Mouse (Mus musculus): ENCODE data around the gene Rarb.

DNA sequence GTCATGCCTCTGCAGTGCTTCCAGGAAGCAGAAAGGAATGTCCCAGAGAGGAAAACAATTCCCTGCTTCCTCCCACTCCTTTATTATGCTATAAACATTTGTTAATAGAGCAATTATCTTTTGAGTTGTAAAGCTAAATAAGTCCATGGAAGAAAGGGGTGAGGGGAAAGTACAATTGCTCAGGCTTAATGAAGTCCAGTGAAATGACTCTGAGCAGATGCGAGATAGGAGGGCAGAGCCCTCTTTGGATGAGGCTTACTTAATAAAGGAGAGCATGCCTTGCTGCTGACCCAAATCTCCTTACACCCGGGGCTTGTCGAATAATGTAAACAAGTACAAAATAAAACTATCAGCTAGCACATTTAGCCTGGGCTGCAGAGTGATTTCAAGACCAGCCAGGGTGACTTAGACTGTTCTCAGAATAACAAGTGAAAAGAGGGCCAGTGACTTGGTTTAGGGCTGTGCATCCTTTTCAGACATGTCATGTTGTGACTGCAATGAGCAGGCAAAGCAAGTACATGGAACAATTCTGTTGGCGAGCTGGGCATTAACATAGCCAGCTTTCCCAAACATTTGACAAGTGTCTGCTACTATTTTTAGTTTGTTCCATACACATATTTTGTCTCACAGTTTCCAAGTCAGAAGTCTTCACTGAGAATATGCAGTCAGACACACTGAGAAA is 83.5 kb downstream of the Rarb start:
- TF ChIP-seq POLR2A (IDR thresholded peaks at IDR 0.05; ENCODE audit: extremely low read depth, insufficient read depth, low read length), result no peak
- TF ChIP-seq CTCF (IDR thresholded peaks at IDR 0.05; ENCODE audit: extremely low read depth, insufficient read depth, low read length), result no peak

All from cortical plate, adult 2 months (tissue).